Mouse (Mus musculus) left cerebral cortex, adult 9 months (tissue): ENCODE measurements around the gene Slc44a4.

ENCODE experiments used
- DNase-seq, 2 experiments: peaks; one replicate each; pipeline ENCODE4 v3.0.0; 2022; ENCODE audit warnings: low spot score in 2 of 2

Slc44a4 gene

GRCm38 (mm10) chr17:34913930-34914665 lies at the start of gene Slc44a4:
Gene Slc44a4, plus strand, starts transcription at chr17:34914466.
- no peak for DNase-seq

- DNase-seq: no peak
These were observed 48.3 kb upstream of the Slc44a4 start for GRCm38 (mm10) chr17:34865981-34866380.

GRCm38 (mm10) chr17:34874321-34874720 lies 39.9 kb upstream of the Slc44a4 start:
- no peak for DNase-seq

- DNase-seq: no peak
These were observed 34.9 kb upstream of the Slc44a4 start, which contains the start of gene Zbtb12 for GRCm38 (mm10) chr17:34879336-34879879. Gene Zbtb12, plus strand, starts transcription at chr17:34879483.

- DNase-seq: no peak
These were observed 33.1 kb upstream of the Slc44a4 start for GRCm38 (mm10) chr17:34881166-34881565.

GRCm38 (mm10) chr17:34881683-34882310 lies 32.5 kb upstream of the Slc44a4 start, which contains the start of gene Gm20547:
Gene Gm20547, minus strand, starts transcription at chr17:34882042.
- no peak for DNase-seq

- no peak for DNase-seq
These were observed 30.9 kb upstream of the Slc44a4 start for GRCm38 (mm10) chr17:34883332-34883731.

GRCm38 (mm10) chr17:34884704-34885103 lies 29.6 kb upstream of the Slc44a4 start:
- DNase-seq: no peak

GRCm38 (mm10) chr17:34885615-34886014 lies 28.7 kb upstream of the Slc44a4 start:
- no peak for DNase-seq

GRCm38 (mm10) chr17:34887942-34888341 lies 26.3 kb upstream of the Slc44a4 start:
- DNase-seq: no peak

GRCm38 (mm10) chr17:34890074-34890743 lies 24.1 kb upstream of the Slc44a4 start:
- DNase-seq: no peak

- DNase-seq: no peak
These were observed 22.9 kb upstream of the Slc44a4 start for GRCm38 (mm10) chr17:34891377-34891776.

GRCm38 (mm10) chr17:34893072-34893824 lies 21.0 kb upstream of the Slc44a4 start:
- no peak for DNase-seq

- peak; percentile 83 to 94 for DNase-seq
These were observed 20.1 kb upstream of the Slc44a4 start for GRCm38 (mm10) chr17:34894074-34894597.

- DNase-seq: peak in 1 of 2 experiments; percentile 36
These were observed 19.3 kb upstream of the Slc44a4 start for GRCm38 (mm10) chr17:34894801-34895530.

- no peak for DNase-seq
These were observed 18.5 kb upstream of the Slc44a4 start for GRCm38 (mm10) chr17:34895724-34896123.

GRCm38 (mm10) chr17:34896366-34896765 lies 17.9 kb upstream of the Slc44a4 start:
- DNase-seq: no peak

GRCm38 (mm10) chr17:34897373-34898159 lies 16.7 kb upstream of the Slc44a4 start:
- DNase-seq: peak in 1 of 2 experiments; percentile 72

GRCm38 (mm10) chr17:34898160-34898586 lies 16.1 kb upstream of the Slc44a4 start, which contains the start of the genes C2 and Ehmt2:
Gene C2, minus strand, starts transcription at chr17:34898265.
Gene Ehmt2, plus strand, starts transcription at chr17:34898469.
- DNase-seq: peak in 1 of 2 experiments; percentile 73

GRCm38 (mm10) chr17:34898706-34899052 lies 15.6 kb upstream of the Slc44a4 start:
- no peak for DNase-seq
